Mouse (Mus musculus) embryonic fibroblast, embryonic 13.5 days (primary cell): ENCODE results near the gene Dtx1. TPM values are rescaled to one million over a fixed set of nuclear protein-coding genes. Genes with fewer than 3 reads are reported as not detected.

Source experiments
- H3K27ac ChIP-seq: 2 replicates; pipeline ENCODE4 v1.5.1; 2012; ENCODE audit warnings: low read length, control low read depth, inconsistent platforms; ENCODE audit not compliant: insufficient read depth
- H3K4me1 ChIP-seq: 2 replicates; pipeline ENCODE4 v1.6.1; 2011; ENCODE audit warnings: low read length; ENCODE audit not compliant: control insufficient read depth, insufficient read depth
- H3K4me3 ChIP-seq: 2 replicates; pipeline ENCODE4 v1.5.1; 2011; ENCODE audit warnings: mild to moderate bottlenecking, control low read depth, low read length; ENCODE audit not compliant: insufficient read depth
- CTCF ChIP-seq: IDR thresholded peaks from 2 replicates; pipeline ENCODE4 v1.5.1; 2011; ENCODE audit warnings: mild to moderate bottlenecking, control low read depth, low read length, moderate library complexity, borderline replicate concordance; ENCODE audit not compliant: insufficient read depth
- POLR2A ChIP-seq: IDR thresholded peaks from 2 replicates; pipeline ENCODE4 v1.6.1; 2011; ENCODE audit warnings: low read depth, mild to moderate bottlenecking, control low read depth, low read length, moderate library complexity
- polyA plus RNA-seq: library from polyadenylated mRNA; stranded (reverse); fragments of >200 nt; gene quantifications from 2 replicates; pipeline ENCODE4 v1.2.4, GENCODE M21; 2011; ENCODE audit warnings: low read depth; ENCODE audit not compliant: missing spikeins, insufficient read length

Gene Dtx1
- polyA plus RNA-seq, 1 experiment, result not detected

- Histone ChIP-seq H3K27ac (no peak overlapping the region), H3K4me3 (no peak overlapping the region), H3K4me1 (no peaks in the 10 kb centered on the region)
- TF ChIP-seq POLR2A (no peak), CTCF (no peak)
Observed at GRCm38 (mm10) chr5:120725811-120726455, 14.2 kb upstream of the Dtx1 start.

GRCm38 (mm10) chr5:120721005-120721404 lies 9.3 kb upstream of the Dtx1 start:
- no peak overlapping the region for H3K27ac ChIP-seq
- H3K4me3 ChIP-seq, result no peak overlapping the region
- no peak for TF ChIP-seq CTCF
- TF ChIP-seq POLR2A, result no peak
- no peaks in the 10 kb centered on the region for H3K4me1 ChIP-seq

GRCm38 (mm10) chr5:120718600-120719378 lies 7.1 kb upstream of the Dtx1 start:
- Histone ChIP-seq H3K4me3 (no peak overlapping the region), H3K27ac (no peak overlapping the region), H3K4me1 (no peaks in the 10 kb centered on the region)
- TF ChIP-seq POLR2A (no peak), CTCF (no peak)

- H3K4me3 ChIP-seq, result no peak overlapping the region
Observed at GRCm38 (mm10) chr5:120717136-120717535, 5.4 kb upstream of the Dtx1 start.

GRCm38 (mm10) chr5:120714314-120714713 lies 2.6 kb upstream of the Dtx1 start:
- no peaks in the 10 kb centered on the region for H3K4me1 ChIP-seq
- H3K4me3 ChIP-seq, result no peak overlapping the region
- H3K27ac ChIP-seq, result no peak overlapping the region
- TF ChIP-seq CTCF, result peak; percentile 77
- no peak for TF ChIP-seq POLR2A

More at GRCm38 (mm10) chr5:120717136-120717535, 5.4 kb upstream of the Dtx1 start:
- TF ChIP-seq POLR2A (no peak), CTCF (no peak)
- Histone ChIP-seq H3K4me1 (no peaks in the 10 kb centered on the region), H3K27ac (no peak overlapping the region)

- no peak for TF ChIP-seq CTCF
- no peak for TF ChIP-seq POLR2A
- H3K4me3 ChIP-seq, result no peak overlapping the region
- H3K27ac ChIP-seq, result no peak overlapping the region
Observed at GRCm38 (mm10) chr5:120712721-120713120, 994 bp upstream of the Dtx1 start.

GRCm38 (mm10) chr5:120711416-120711815 lies 311 bp downstream of the Dtx1 start:
- no peaks in the 10 kb centered on the region for H3K4me1 ChIP-seq
- TF ChIP-seq POLR2A (no peak), CTCF (no peak)
- peak overlapping the region; percentile 14; the same call in 1 of the 2 replicates for H3K4me3 ChIP-seq
- no peak overlapping the region for H3K27ac ChIP-seq

More at GRCm38 (mm10) chr5:120712721-120713120, 994 bp upstream of the Dtx1 start:
- no peaks in the 10 kb centered on the region for H3K4me1 ChIP-seq

- H3K27ac ChIP-seq, result no peak overlapping the region
Observed at GRCm38 (mm10) chr5:120710826-120711248, 890 bp downstream of the Dtx1 start.

GRCm38 (mm10) chr5:120710161-120710825 lies 1.4 kb downstream of the Dtx1 start:
- H3K4me3 ChIP-seq, result no peak overlapping the region
- H3K4me1 ChIP-seq, result no peaks in the 10 kb centered on the region
- no peak overlapping the region for H3K27ac ChIP-seq
- TF ChIP-seq POLR2A (no peak), CTCF (no peak)

More at GRCm38 (mm10) chr5:120710826-120711248, 890 bp downstream of the Dtx1 start:
- no peaks in the 10 kb centered on the region for H3K4me1 ChIP-seq
- H3K4me3 ChIP-seq, result 0 out of 2 replicates have a peak overlapping the region, but pooled peaks have one; percentile 14
- TF ChIP-seq CTCF (no peak), POLR2A (no peak)
